Mouse (Mus musculus) limb, embryonic 10.5 days (tissue): ENCODE data around the gene Serpina10. TPM values are rescaled to one million over a fixed set of nuclear protein-coding genes. Genes with fewer than 3 reads are reported as not detected.

Experiments
- DNase-seq: peaks from one replicate; pipeline ENCODE4 v3.0.0-alpha.2; 2017; ENCODE audit warnings: low spot score
- H3K27ac ChIP-seq: fragments of 300-500 bp; sonication (generic); 2 replicates; pipeline ENCODE4 v1.5.1; 2016; ENCODE audit warnings: mild to moderate bottlenecking
- H3K27me3 ChIP-seq: fragments of 300-500 bp; sonication (generic); 2 replicates; pipeline ENCODE4 v1.6.1; 2016; ENCODE audit warnings: low read depth, mild to moderate bottlenecking; ENCODE audit not compliant: poor library complexity, severe bottlenecking
- H3K36me3 ChIP-seq: fragments of 300-500 bp; sonication (generic); 2 replicates; pipeline ENCODE4 v1.6.1; 2016; ENCODE audit warnings: mild to moderate bottlenecking, moderate library complexity
- H3K4me1 ChIP-seq: fragments of 300-500 bp; sonication (generic); 2 replicates; pipeline ENCODE4 v1.6.1; 2016
- H3K4me3 ChIP-seq: fragments of 300-500 bp; sonication (generic); 2 replicates; pipeline ENCODE4 v1.5.1; 2016; ENCODE audit warnings: mild to moderate bottlenecking, moderate library complexity
- H3K9me3 ChIP-seq: fragments of 300-500 bp; sonication (generic); replicated peaks from 2 replicates; pipeline ENCODE4 v1.6.1; 2016; ENCODE audit warnings: mild to moderate bottlenecking
- WGBS: fragments of 180-500 bp; shearing (Covaris S2); methylation state at CpG from one replicate; pipeline ENCODE4 v1.1.7; 2016; 5-methylcytosine and 5-hydroxymethylcytosine counted together
- polyA plus RNA-seq: library from polyadenylated mRNA; unstranded; fragments of >200 nt; fragmentation: Nextera tagmentation; extraction: Ambion mirVana; gene quantifications from 2 replicates; pipeline ENCODE4 v1.2.1, GENCODE M21; 2016

Gene Serpina10
- polyA plus RNA-seq, 1 experiment from 2014 or later: not detected

DNA sequence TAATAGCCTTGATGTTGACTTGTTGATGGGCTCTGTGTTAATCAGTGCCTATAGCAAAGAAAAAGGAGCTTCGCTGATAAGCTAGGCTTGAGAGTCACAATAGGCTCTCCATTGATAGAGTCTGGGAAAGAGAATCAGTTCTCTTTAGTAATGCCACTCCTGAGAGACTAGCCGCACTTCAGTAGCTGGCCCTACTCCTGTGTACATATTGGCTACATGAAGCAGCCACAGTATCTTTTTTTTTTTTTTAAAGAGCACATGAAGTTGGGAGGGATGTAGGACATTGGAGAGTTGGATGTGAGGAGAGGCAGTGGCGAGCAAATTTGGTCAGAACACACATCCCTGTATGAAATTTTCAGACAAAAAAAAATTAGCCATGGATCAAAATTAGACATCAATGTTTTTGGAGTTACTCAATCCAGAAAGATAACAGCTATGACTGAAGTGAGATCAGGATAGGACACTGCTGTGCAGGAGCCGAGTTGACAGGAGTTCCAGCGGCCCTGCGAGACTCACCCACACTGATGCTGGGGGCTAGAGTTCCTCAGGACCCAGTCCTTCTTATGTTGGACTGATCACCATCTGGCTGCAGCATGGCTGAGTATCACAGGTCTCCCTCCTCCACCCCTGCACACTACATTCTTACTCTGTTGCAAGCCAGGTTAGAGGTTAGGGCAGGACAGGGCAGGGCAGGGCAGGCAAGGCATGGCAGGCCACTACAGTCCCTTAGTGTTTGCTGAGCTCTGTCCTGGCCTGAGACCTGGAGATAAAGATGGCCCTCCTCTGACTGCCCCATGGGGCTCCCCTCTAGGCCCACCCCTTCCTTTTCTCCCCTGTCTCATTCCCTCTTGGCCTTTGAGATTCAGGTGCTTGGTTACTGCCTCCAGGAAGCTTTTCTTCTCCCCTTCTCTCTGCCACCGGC is 24.1 kb upstream of the Serpina10 start:
- Histone ChIP-seq H3K4me1 (no peaks in the 10 kb centered on the region), H3K27ac (no peak overlapping the region), H3K4me3 (no peak overlapping the region), H3K27me3 (no peaks in the 10 kb centered on the region), H3K9me3 (no peaks in the 10 kb centered on the region), H3K36me3 (no peaks in the 10 kb centered on the region)
- WGBS: 86% methylated on average over 7 of the region's 7 CpGs
- no peak for DNase-seq

DNA sequence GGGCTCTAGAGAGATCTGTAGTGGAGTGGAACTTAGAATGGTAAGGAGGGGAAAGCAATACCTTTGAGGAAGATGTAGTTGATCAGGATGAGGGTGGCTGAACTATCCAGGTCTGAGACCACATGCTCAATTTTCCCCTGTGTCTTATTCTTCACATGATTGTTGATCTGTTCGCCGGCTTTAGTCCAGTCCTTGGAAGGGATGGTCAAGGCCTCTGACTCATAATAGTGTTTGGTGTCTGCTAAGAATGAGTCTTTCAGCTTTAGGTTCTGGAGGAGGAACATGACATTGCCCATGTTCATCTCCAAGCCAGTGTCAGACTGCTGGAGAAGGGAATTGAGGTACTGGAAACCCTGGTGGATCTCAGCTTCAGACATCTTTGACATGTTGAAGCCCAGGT is 22.6 kb upstream of the Serpina10 start:
- Histone ChIP-seq H3K27ac (no peak overlapping the region), H3K4me3 (no peak overlapping the region), H3K4me1 (no peaks in the 10 kb centered on the region), H3K9me3 (no peaks in the 10 kb centered on the region), H3K36me3 (no peaks in the 10 kb centered on the region), H3K27me3 (no peaks in the 10 kb centered on the region)
- 91% methylated on average over 2 of the region's 2 CpGs for WGBS
- DNase-seq: no peak

DNA sequence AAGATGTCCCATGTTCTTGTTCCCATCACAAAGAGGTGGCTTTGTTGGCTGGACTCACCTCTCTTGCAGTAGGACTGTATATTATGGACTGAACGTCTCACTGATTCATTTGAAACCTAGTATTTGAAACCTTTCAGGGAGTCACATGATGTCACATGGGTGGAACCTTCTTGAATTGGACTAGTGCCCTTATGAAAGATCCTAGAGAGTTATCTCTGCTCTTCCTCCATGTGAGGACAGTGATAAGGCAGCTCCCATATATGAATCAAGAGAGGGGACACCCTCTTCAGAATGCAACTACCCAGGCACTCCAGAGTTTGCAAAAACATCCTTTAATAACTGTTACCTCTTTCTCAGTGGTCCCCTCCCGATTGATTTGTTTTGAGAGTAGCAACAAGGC is 15.1 kb upstream of the Serpina10 start:
- DNase-seq: no peak
- H3K27ac ChIP-seq: no peak overlapping the region
- WGBS: 90% methylated on average over 2 of the region's 2 CpGs
- no peak overlapping the region for H3K4me3 ChIP-seq
- no peaks in the 10 kb centered on the region for H3K9me3 ChIP-seq
- H3K27me3 ChIP-seq: no peaks in the 10 kb centered on the region
- no peaks in the 10 kb centered on the region for H3K4me1 ChIP-seq
- H3K36me3 ChIP-seq: no peaks in the 10 kb centered on the region

DNA sequence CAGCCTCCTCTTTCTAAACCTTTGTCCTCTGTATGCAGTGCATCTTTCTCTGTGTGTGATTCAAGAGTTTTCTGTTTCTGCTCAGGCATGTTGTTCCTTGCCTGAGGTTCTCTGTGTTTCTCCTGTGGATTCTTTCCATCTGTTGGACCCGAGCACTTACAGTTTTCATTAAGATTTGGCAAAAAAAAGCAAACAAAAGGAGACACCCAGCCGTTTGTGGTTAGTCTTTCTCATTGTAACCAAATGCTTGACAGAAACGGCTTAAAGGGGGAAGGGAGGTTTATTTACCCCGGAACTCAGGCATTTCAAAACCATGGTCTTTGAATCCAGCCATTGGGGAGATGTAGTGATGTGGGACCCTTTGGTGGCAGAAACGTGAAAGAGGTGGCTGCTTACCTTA is 13.4 kb upstream of the Serpina10 start:
- Histone ChIP-seq H3K36me3 (no peaks in the 10 kb centered on the region), H3K27me3 (no peaks in the 10 kb centered on the region), H3K4me1 (no peaks in the 10 kb centered on the region), H3K4me3 (no peak overlapping the region), H3K27ac (no peak overlapping the region), H3K9me3 (no peaks in the 10 kb centered on the region)
- 46% methylated on average over 5 of the region's 5 CpGs for WGBS
- DNase-seq: no peak

DNA sequence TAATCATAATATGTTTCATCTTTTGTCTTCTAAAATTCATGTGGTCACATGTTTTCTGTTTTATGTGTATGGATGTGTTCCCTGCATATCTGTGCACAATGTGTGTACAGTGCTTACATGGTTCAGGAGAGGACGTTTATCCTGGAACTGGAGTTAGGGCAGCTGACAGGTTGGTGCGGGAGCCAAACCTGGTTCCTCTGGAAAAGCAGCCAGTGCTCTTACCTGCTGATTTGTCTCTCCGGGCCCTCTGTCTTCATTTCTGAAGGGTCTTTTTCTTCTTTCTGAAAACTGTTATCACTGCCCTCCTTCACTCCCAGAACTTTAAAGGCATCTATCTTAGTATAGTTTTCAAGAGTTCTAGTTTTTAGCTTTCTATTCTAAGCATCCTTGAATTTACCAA is 12.6 kb upstream of the Serpina10 start:
- Histone ChIP-seq H3K9me3 (no peaks in the 10 kb centered on the region), H3K4me3 (no peak overlapping the region), H3K4me1 (no peaks in the 10 kb centered on the region), H3K36me3 (no peaks in the 10 kb centered on the region), H3K27ac (no peak overlapping the region), H3K27me3 (no peaks in the 10 kb centered on the region)
- no peak for DNase-seq
- 83% methylated on average over 3 of the region's 3 CpGs for WGBS

DNA sequence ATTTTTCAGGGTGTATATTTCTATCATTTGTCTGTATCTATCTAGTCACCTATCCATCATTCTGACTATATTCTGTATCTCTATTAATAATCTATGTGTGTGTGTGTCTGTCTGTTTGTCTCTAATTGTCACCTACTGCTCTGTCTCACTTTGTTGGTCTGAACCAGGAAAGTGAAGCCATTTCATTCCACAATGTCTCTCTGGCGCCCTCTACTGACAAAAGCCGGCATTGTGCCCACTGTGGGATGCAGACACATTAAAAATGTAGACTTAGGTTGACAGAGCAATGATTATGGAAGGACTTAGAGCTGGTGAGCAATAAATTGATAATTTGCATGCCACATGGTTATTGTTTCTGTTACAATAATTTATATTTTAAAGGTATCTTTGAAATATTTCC is 12.1 kb upstream of the Serpina10 start:
- no peaks in the 10 kb centered on the region for H3K9me3 ChIP-seq
- H3K36me3 ChIP-seq: no peaks in the 10 kb centered on the region
- H3K27ac ChIP-seq: no peak overlapping the region
- no peaks in the 10 kb centered on the region for H3K4me1 ChIP-seq
- H3K27me3 ChIP-seq: no peaks in the 10 kb centered on the region
- WGBS: 0% methylated on average over 2 of the region's 2 CpGs
- H3K4me3 ChIP-seq: no peak overlapping the region
- DNase-seq: peak; percentile 85

DNA sequence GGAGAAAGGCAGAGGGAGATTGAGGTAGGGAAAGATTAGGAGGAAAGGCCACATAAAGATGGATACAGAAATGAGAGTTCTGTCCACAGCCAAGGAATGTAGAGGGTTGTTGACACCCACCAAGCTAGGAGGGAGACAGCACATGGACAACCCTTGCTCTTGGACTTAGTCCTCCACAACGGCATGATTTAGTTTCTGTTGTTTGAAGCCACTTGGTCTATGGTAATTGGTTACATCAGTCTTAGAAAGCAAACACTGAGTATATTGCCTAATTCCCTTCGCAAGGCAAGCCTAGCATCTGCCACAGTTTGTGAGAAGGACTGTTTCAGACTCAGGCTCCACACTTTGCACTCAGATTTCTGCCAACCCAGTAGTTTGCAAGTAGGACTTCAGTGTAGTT is 4.6 kb upstream of the Serpina10 start:
- DNase-seq: no peak
- 89% methylated on average over 2 of the region's 2 CpGs for WGBS
- Histone ChIP-seq H3K9me3 (no peaks in the 10 kb centered on the region), H3K4me1 (no peaks in the 10 kb centered on the region), H3K36me3 (no peaks in the 10 kb centered on the region), H3K4me3 (no peak overlapping the region), H3K27ac (no peak overlapping the region), H3K27me3 (no peaks in the 10 kb centered on the region)

DNA sequence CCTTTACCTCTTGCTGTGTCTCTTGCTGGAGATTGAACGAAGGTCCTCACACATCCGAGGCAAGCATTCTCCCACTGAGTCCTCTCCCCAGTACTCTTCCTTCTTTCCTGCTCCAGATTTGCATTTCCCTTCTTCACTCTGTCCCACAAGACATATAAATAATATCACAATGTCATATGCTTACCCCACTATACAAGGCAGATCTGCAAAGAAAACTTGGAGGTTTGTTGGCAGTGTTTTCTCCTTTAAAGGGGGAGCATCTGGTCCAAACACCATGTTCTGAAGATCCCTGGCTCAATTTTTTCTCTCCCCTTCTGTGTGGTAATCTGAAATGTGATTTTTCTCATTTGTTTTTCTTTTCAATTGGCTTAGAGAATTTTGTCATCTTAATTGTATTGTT is 3.2 kb upstream of the Serpina10 start:
- no peaks in the 10 kb centered on the region for H3K4me1 ChIP-seq
- no peaks in the 10 kb centered on the region for H3K9me3 ChIP-seq
- no peak for DNase-seq
- no peaks in the 10 kb centered on the region for H3K27me3 ChIP-seq
- no peak overlapping the region for H3K27ac ChIP-seq
- H3K36me3 ChIP-seq: no peaks in the 10 kb centered on the region
- no peak overlapping the region for H3K4me3 ChIP-seq
- WGBS: 87% methylated on average over 2 of the region's 2 CpGs

DNA sequence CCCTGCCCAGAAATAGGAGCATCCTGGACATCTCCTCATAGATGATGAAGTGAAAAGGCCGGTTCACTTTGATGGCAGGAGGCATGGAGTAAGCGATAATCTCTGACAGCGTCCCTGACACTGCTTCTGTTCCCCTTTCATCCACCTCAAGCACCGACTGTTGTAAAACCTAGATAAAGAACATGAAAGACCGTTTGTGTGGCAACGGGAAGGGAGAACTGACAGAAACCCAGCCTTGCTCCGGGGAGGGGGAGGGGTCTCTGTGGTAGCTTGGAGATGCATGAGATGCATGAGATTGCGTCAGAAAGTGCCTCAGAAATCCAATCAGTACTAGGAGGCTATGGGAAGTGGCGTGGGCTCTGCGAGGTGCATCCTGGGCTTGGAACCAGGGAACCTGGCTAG is 14.4 kb downstream of the Serpina10 start:
- WGBS: 81% methylated on average over 10 of the region's 10 CpGs
- no peaks in the 10 kb centered on the region for H3K9me3 ChIP-seq
- H3K27me3 ChIP-seq: no peaks in the 10 kb centered on the region
- no peaks in the 10 kb centered on the region for H3K36me3 ChIP-seq
- no peak overlapping the region for H3K4me3 ChIP-seq
- DNase-seq: no peak
- H3K27ac ChIP-seq: no peak overlapping the region
- no peaks in the 10 kb centered on the region for H3K4me1 ChIP-seq

DNA sequence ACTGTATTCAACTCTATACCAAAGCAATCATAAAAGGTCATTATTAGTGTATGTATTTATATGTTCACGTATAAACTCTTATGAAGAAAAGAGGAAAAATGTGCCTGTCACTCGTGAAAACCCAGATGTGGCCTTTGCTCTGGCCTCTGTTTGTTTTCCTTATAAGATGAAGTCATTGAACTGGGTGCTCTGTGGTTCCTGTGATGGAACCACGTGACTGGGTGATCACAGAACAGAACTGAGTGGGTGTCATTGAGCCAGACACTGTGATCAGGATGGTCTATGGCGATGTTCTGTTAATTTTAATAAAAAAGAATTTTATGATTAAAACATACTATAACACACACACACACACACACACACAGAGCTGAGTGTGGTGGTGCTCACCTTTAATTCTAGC is 15.5 kb downstream of the Serpina10 start:
- no peak for DNase-seq
- H3K27ac ChIP-seq: no peak overlapping the region
- 89% methylated on average over 4 of the region's 4 CpGs for whole genome bisulfite sequencing
- no peaks in the 10 kb centered on the region for H3K9me3 ChIP-seq
- H3K4me1 ChIP-seq: no peaks in the 10 kb centered on the region
- H3K4me3 ChIP-seq: no peak overlapping the region
- no peaks in the 10 kb centered on the region for H3K36me3 ChIP-seq
- H3K27me3 ChIP-seq: no peaks in the 10 kb centered on the region

DNA sequence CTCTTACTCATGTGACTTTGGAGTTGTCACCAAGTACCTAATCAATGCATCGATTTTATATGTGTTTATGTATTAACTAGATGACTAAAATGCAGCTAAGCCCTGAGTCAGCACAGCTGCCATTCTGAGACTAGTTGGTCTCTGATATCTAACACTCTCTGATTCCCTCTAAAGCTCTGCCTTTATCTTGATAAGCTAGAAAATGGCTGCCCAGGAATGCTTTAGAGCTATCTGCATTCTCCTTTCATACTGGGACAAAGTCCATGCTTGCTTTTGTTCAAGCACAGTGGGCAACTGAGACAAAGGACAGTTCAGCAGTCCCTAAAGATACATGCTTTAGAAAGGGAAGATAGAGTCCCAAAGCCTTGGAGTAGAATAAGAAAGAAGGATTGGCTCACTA is 16.1 kb downstream of the Serpina10 start:
- Histone ChIP-seq H3K27me3 (no peaks in the 10 kb centered on the region), H3K27ac (no peak overlapping the region), H3K9me3 (no peaks in the 10 kb centered on the region), H3K4me1 (no peaks in the 10 kb centered on the region), H3K36me3 (no peaks in the 10 kb centered on the region), H3K4me3 (no peak overlapping the region)
- DNase-seq: no peak
- WGBS: 81% methylated on average over 1 of the region's 1 CpGs

DNA sequence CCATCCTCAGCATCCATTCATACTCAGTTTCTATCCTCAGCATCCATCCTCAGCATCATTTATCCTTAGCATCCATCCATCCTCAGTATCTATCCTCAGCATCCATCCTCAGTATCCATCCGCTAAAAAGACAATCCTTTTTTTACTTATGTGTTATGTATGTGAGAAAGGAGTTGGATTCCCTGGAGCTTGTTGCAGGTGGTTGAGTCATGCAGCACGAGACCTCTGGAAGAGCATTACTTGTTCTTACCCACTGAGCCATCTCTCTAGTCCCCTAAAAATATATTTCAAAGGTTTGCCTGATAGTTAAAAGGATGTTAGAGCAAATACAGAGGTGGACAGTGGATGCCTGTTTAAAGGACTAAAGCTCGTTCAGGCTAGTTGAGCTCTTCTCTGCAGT is 29.4 kb downstream of the Serpina10 start:
- no peak for DNase-seq
- Histone ChIP-seq H3K4me1 (peaks cover 4% of the 10 kb centered on the region; the same call in 1 of the 2 replicates), H3K27ac (no peak overlapping the region), H3K4me3 (no peak overlapping the region), H3K9me3 (no peaks in the 10 kb centered on the region), H3K27me3 (no peaks in the 10 kb centered on the region), H3K36me3 (no peaks in the 10 kb centered on the region)
- 65% methylated on average over 3 of the region's 3 CpGs for WGBS

DNA sequence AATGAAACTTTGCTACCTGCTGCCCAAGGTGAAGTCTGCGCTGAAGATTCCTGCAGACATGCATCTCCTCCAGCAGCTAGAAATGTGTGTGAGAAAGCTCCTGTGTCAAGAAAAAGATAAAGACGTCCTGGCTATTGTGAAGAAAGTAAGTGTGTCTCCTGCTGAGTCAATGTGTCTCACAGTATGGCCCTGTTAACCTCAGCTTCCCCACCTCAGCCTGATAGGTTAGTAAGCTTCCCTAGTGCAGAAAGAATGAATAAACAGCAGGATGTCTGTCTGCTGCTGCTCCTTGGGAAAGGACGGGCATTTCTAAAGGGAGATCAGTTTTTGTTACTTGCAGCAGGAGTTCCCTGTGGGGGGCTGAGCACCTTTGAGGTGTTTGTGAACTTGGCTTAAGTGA is 30.9 kb downstream of the Serpina10 start:
- H3K4me3 ChIP-seq: no peak overlapping the region
- no peak overlapping the region for H3K27ac ChIP-seq
- 37% methylated on average over 3 of the region's 3 CpGs for WGBS
- no peaks in the 10 kb centered on the region for H3K27me3 ChIP-seq
- no peaks in the 10 kb centered on the region for H3K9me3 ChIP-seq
- no peaks in the 10 kb centered on the region for H3K36me3 ChIP-seq
- peaks cover 4% of the 10 kb centered on the region; the same call in 1 of the 2 replicates for H3K4me1 ChIP-seq
- no peak for DNase-seq

DNA sequence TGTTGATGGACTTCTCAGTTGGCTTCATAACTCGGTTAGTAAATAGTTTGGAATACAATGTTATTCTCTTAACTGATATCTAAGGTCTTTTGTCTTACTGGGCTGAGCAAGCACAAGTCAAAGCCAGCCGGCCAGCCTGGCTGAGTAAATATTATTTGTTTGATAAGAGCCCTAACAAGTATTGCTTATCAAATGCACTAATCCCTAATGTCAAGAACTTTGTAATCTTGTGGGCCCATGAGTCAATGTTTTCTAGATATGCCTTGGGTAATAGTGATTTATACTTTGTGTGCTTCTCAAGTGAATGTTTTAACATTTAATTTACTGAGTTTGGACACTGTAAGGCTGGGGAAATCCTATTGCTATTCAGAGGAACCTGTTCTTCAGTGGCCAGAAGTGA is 32.8 kb downstream of the Serpina10 start:
- H3K27ac ChIP-seq: no peak overlapping the region
- H3K27me3 ChIP-seq: no peaks in the 10 kb centered on the region
- H3K36me3 ChIP-seq: no peaks in the 10 kb centered on the region
- H3K9me3 ChIP-seq: no peaks in the 10 kb centered on the region
- peaks cover 4% of the 10 kb centered on the region; the same call in 1 of the 2 replicates for H3K4me1 ChIP-seq
- WGBS: 91% methylated on average over 2 of the region's 2 CpGs
- H3K4me3 ChIP-seq: no peak overlapping the region
- DNase-seq: no peak
